Mouse (Mus musculus) telencephalon, adult 2 months (tissue): ENCODE measurements around the gene Ecm1.

ENCODE experiments used
- DNase-seq: peaks from one replicate; pipeline ENCODE4 v3.0.0-alpha.2; 2011; ENCODE audit warnings: low read depth, low spot score

The Ecm1 gene

GRCm38 (mm10) chr3:95739353-95740104 is at the start of gene Ecm1:
Gene Ecm1 (minus strand): TSS chr3:95739569.
- peak; percentile 32 for DNase-seq

GRCm38 (mm10) chr3:95785501-95785900 is 46.1 kb upstream of the Ecm1 start:
- DNase-seq: no peak

GRCm38 (mm10) chr3:95771985-95772384 is 32.6 kb upstream of the Ecm1 start:
- no peak for DNase-seq

GRCm38 (mm10) chr3:95765534-95765933 is 26.2 kb upstream of the Ecm1 start:
- DNase-seq: no peak

GRCm38 (mm10) chr3:95763811-95764210 is 24.4 kb upstream of the Ecm1 start:
- DNase-seq: no peak

- DNase-seq: no peak
These were observed 23.6 kb upstream of the Ecm1 start for GRCm38 (mm10) chr3:95762961-95763360.

GRCm38 (mm10) chr3:95761771-95762170 is 22.4 kb upstream of the Ecm1 start:
- DNase-seq: no peak

- DNase-seq: no peak
These were observed 21.3 kb upstream of the Ecm1 start for GRCm38 (mm10) chr3:95760656-95761055.

GRCm38 (mm10) chr3:95760106-95760505 is 20.7 kb upstream of the Ecm1 start, which contains the start of gene Tars2:
Gene Tars2 (minus strand): TSS chr3:95760206.
- DNase-seq: no peak

GRCm38 (mm10) chr3:95758467-95759218 is 19.3 kb upstream of the Ecm1 start:
- DNase-seq: no peak

- no peak for DNase-seq
These were observed 17.4 kb upstream of the Ecm1 start for GRCm38 (mm10) chr3:95756808-95757207.

- peak; percentile 95 for DNase-seq
These were observed 15.2 kb upstream of the Ecm1 start for GRCm38 (mm10) chr3:95754345-95755206.

- no peak for DNase-seq
These were observed 13.6 kb upstream of the Ecm1 start for GRCm38 (mm10) chr3:95752935-95753334.

- no peak for DNase-seq
These were observed 1.0 kb upstream of the Ecm1 start for GRCm38 (mm10) chr3:95740406-95740805.

GRCm38 (mm10) chr3:95735071-95735670 is 4.2 kb downstream of the Ecm1 start:
- no peak for DNase-seq

GRCm38 (mm10) chr3:95734092-95734702 is 5.2 kb downstream of the Ecm1 start:
- no peak for DNase-seq

GRCm38 (mm10) chr3:95732744-95733521 is 6.4 kb downstream of the Ecm1 start:
- no peak for DNase-seq

- no peak for DNase-seq
These were observed 7.1 kb downstream of the Ecm1 start for GRCm38 (mm10) chr3:95732297-95732696.

- no peak for DNase-seq
These were observed 7.6 kb downstream of the Ecm1 start for GRCm38 (mm10) chr3:95731802-95732201.

GRCm38 (mm10) chr3:95730431-95730830 is 8.9 kb downstream of the Ecm1 start:
- no peak for DNase-seq
